Mouse (Mus musculus) lung, postnatal 36 days (tissue): ENCODE results near the gene Lrsam1.
A peak's percentile ranks its signal among the peaks of the same experiment; 100 is the strongest.

ENCODE experiments used
- DNase-seq: peaks from one replicate; pipeline ENCODE4 v3.0.0; 2022; ENCODE audit warnings: mixed read lengths

Lrsam1 gene

DNA sequence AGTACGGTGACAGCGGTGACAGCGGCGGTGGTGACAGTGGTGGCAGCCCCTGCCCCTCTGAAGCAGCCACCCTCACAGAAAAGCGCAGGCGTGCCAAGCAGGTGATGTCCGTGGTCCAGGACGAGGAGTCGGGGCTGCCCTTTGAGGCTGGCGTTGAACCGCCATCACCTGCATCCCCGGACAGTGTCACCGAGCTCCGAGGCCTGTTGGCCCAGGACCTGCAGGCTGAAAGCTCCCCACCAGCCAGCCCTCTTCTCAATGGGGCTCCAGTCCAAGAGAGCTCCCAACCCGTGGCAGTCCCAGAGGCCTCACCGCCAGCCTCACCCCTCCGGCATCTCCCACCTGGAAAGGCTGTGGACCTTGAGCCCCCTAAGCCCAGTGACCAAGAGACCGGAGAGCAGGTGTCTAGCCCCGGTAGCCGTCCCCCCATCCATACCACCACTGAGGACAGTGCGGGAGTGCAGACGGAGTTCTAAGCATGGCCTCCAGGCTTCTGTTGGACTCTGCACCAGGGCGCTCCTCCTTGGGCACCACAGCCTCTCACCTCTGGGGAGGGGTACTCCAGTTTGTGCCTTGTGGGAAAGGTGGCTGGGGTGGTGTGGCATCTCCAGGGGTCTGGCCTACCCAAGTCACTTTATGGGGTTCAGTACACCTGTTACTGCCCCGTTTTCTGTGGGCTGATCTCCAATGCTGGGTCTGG lies 37.7 kb downstream of the Lrsam1 start:
- DNase-seq: no peak

DNA sequence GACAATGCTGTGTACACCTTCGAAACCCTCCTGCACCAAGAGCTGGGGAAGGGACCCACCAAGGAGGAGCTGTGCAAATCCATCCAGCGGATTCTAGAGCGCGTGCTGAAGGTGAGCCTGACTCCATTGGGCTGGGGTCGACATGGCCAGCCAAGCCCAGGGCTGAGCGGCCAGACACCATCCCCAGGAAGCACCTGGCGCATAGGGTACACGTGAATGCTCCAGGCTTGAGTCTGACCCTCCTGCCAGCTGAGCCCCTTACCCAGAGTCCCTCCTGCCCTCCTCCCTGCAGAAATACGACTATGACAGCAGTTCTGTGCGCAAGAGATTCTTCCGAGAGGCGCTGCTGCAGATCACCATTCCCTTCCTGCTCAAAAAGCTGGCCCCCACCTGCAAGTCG lies 38.9 kb downstream of the Lrsam1 start:
- no peak for DNase-seq

DNA sequence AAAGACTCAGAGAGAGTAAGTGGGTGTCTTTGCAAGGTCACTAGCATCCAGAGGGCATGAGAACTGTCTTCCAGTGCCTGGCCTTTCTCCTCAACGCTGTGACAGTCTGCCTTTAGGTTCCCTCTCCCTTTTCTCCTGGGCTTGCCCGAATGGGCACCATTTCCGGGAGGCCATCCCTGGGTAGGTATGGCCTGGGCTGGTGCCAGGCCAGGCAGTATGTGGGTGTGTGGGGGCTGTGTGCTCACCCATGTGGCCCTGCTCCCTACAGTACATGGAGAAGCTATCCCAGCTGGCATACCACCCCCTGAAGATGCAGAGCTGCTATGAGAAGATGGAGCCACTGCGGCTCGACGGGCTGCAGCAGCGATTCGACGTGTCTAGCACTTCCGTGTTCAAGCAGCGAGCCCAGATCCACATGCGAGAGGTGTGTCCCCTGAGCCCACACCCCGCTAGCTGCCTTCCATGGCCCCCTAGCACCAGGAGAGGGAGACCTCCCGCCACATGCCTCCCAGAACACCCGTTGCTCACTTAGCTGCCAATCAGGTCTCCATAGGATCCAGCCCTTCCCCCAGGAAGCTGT lies 39.5 kb downstream of the Lrsam1 start:
- DNase-seq: no peak

DNA sequence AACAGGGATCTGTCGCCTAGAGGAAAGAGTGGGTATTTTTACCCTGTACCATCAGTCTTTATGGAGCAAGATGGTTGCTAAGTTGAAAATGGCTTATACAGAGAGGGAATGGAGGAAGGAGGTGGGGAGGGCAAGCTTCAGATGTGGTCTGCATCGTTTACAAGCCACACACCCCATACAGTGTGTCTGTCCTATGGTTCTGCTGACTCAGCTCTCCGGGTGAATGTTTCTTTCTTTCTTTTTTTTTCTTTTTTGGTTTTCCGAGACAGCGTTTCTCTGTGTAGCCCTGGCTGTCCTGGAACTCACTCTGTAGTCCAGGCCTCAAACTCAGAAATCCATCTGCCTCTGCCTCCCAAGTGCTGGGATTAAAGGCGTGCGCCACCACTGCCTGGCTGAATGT lies 40.2 kb downstream of the Lrsam1 start:
- no peak for DNase-seq

DNA sequence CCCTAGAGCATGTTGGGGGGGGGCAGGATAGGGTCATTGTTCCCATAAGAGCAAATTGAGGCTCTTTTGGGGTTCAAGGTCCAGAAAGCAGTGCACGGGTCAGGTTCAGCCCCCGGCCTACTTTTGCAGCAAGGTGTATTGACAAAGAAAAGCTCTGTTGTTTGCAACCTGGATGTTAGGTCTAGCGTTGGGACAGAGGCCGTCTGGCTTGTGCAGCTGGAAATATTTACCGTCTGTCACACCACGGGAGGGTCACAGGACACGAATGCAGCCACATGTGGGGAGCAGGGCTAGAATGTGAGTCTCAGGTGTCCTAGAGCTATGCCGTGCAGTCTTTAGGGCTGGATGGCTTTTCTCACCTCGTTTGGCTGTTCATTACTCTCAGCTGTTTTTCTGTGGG lies 43.0 kb downstream of the Lrsam1 start:
- DNase-seq: no peak

DNA sequence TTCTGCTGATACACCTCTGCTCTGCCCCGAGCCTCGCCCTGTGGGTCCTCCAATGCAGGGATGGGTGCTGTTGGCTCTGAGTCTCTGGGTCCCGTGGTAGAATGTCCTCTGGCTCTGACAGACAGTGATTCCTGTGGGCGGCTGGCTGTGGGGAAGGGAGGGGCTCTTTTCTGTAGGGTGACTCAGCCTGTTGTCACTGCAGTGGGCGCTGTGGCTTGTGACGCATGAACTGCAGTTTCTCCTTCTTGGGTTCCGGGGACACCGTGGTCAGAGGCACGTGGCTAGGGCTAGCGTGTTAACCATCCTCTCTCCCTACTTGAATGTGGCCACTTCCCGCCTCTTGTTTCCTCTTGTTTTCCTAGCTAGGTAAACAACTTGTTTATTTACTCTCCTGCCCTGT lies 43.9 kb downstream of the Lrsam1 start:
- DNase-seq: peak; percentile 85

DNA sequence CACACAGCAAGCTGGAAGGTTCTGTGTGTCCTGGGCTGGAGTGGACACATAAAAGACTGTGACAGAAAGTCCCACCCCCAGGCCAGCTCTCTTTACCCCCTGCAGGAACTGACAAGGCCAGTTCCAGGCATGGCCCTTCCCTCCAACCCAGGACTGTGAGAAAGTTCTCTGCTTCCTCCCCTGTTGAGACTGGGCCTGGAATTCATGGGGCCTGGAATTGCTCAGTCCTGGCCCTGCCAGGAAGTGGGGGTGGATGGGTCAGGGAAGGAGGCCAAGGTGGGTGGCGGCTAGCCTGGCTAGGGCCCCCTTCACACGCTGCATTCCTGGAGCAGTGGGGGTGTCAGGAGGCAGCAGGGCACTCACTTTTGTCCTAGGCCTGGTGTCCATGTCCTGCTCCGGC lies 46.5 kb downstream of the Lrsam1 start:
- peak; percentile 79 for DNase-seq

DNA sequence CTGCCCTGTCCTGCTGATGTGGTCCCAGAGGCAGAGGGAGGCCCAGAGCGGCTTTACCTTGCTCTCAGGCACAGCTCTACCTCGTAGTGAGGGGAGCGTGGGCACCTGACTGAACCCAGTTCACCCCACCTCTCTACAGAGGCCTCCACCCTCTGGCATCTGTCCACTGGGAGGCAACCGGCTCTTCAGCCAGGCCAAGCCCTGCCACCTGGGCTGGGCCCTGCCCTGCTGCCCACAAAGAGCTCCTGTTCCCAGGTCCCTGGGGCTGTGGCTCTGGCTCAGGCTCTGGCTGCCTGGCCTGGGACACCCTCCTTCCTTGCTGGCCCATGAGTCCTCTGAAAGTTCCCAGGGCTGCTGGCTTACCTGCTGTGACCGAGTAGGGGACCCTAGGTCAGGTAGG lies 47.1 kb downstream of the Lrsam1 start:
- peak; percentile 84 for DNase-seq

DNA sequence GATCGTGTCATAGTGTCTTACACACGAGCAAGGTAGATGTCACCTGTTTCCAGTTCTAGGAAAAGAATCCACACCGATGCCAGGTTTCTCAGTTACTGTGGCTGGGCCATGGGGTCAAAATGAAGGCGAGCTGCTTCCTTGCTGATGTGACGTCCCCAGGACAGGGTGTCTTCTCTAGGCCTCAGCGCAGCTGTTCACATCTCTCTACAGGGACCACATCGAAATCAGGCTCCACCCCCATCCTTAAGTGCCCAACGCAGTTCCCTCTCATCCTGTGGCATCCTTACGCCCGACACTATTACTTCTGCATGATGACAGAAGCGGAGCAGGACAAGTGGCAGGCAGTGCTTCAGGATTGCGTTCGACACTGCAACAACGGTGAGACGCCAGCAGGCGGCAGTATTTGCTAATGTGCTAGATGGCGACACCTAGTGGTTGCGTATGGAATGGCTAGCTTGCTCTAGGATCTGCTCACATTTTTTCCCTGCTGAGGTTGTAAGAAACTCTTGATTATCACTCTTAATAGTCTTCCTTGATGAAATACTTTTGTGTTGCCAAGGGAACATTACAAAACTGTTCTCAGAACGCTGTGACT lies 49.1 kb downstream of the Lrsam1 start:
- peak; percentile 93 for DNase-seq

DNA sequence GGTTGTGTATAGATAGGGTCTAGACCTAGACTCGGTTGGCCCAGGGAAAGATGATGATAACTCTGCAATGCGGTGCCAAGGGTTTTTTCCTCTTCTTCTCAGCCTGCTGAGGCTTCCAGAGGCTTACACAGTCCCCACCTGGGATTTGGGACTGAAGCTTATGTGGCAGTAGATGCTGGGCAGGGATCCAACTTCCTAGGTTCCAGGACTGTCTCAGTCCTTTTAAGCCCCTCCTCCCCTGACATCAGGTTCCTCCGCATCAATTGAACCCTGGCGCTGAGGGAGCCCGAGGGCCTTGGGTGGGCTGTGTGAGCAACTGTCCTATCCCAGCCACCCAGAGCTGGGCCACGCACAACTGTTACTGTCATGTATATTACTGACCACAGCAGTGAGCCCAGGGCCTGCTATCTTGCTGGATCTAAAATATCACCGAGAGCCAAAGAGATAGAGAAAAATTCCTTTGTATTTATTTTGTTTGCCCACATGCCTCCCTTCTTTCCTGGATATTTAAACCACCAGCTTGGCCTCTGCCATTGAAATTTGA lies 49.7 kb downstream of the Lrsam1 start:
- no peak for DNase-seq

DNA sequence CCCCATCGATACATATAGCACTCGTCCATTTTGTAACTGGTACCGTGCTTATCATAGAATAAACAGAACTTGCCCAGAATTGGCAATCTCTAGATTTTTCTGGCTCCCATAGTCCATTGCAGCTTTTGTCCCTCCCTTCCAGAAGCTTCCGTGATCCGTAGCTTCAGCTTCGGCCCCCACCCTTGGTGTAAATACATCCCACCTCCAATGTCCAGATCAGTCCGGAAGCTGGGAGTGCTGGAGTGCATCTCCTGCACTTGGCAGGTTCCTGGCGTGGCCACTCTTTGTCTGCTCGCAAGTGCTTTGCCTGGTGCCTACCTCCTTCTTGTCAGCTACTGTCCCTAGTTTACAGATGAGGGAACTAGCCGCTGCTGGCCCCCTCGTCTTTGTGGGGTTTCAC lies 52.6 kb downstream of the Lrsam1 start:
- peak; percentile 63 for DNase-seq

DNA sequence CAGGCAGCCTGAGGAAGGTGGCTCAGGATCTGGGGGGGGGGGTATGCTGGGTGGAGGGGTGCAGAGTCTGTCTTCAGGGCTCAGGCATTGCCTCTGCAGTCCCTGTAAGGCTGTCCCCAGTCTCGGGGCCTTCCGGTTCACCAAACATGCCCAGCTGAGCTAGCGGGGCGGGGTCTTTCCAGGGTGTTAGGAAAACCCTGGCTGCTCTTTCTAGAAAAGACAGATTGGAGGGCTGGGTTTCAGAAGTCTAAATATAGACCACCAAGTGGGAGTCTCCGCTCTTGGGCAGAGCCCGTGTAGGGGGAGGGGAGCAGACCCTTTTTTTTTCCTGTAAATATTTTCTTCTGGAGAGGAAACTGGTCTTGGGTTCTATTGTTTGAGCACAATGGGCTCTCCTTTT lies 53.1 kb downstream of the Lrsam1 start:
- peak; percentile 88 for DNase-seq

DNA sequence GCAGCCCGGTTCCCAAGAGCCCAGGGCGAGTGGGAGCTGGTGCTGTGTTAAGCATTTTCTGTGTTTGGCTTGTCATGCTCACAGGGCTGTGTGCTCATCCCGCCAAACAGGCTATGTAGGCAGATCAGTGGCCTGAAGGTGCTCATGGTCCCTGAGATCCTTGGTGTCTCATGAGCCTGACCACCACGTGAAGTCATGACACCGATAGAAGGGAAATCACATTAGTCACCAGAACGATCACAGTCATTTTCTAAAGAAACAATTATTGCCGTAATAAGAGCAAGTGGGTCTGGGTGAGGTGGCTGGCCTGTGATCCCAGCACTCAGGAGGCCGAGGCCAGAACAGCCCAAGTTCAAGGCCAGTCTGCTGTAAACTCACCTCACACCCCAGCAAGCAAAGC lies 54.0 kb downstream of the Lrsam1 start:
- no peak for DNase-seq

DNA sequence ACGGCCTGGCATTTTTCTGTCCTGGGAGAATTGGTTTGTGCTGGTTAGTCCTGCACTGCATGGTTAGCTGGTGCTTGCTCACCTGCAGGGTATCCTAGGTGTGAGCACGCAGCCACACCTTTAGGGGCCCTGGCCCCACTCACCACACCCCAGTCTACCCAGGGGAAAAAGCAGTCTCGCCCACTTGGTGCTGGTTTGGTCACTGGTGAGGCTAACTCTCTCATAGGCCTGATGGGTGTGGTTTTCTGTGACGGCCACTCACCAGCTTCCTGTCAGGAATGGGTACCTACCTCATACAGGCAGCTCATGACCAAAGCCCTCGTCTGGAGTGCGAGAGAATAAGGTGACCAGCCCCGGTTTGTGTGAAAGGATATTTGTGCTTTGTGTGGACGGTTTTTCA lies 56.1 kb downstream of the Lrsam1 start:
- peak; percentile 53 for DNase-seq

DNA sequence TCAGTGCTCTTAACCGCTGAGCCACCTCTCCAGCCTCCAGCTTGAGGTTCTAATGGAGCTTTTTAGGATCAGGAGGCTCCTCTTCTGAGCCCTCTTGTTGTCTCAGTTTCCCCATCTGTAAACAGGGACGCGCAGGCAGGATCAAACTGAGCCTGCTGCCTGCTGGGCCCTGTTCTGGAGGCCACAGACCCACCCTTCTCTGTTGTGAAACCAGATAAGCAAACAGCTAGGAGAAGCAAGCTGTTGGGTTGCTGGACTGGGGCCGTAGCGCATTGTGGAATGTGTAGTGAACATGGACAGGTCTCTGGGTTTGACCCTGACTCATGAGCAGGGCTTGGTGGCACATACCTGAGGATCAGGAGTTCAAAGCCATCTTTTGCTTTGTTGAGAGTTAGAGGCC lies 56.8 kb downstream of the Lrsam1 start:
- peak; percentile 51 for DNase-seq

DNA sequence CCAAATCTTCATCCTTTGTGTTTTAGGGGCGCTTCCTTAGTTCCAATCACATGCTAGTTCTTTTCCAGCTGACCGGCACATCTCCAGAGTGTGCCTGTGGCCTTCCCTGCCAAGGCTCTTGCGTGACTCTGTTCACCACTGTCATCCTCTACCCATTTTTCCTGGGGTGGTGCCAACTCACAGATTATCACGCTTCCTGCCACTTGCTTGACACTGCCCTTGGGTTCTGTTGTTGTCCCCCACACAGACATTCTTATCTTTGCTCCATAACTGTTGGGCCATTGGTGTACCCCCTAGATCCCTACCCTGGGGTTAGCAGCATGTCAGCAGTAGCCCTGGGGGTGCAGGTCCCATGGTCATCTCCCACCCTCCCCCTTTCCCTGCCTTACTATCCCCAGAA lies 57.9 kb downstream of the Lrsam1 start:
- no peak for DNase-seq

DNA sequence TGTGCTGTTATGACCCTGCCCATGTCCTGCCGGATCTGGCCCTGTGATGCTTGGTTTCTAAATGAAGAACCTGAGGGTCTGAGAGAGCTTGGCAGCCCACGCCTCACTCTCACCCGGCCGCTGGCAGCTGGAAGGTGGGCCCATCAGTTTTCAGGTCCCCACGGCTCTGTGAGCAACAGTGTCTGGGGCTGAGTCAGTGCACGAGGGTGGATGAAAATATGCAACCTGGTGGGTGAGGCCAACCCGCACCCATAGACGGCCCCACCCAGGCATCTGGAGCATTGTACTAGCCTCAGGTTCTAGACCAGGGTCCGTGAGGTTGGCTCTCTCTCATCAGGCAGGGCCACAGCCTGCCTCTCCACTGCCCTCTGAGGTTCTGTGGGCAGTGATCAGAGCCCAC lies 59.3 kb downstream of the Lrsam1 start:
- DNase-seq: no peak

DNA sequence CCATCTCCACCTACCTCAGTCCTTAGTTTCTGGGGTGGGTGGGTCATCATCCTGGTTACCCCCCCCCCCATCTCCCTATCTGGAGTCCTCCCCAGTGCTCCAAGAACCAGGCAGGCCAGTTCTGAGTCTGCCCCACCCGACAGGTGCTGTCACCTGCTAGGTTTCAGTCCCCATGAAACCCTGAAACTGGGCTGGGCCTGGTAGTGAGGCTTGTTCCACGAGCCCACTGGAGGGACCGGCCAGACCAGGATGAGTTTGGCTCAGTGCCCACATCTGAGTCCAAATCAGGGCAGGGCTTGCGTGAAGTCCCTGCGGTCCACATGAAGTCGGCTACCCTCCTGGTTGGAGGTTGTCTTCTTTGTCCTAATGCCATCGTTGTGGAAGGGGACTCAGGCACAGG lies 62.4 kb downstream of the Lrsam1 start:
- peak; percentile 84 for DNase-seq

DNA sequence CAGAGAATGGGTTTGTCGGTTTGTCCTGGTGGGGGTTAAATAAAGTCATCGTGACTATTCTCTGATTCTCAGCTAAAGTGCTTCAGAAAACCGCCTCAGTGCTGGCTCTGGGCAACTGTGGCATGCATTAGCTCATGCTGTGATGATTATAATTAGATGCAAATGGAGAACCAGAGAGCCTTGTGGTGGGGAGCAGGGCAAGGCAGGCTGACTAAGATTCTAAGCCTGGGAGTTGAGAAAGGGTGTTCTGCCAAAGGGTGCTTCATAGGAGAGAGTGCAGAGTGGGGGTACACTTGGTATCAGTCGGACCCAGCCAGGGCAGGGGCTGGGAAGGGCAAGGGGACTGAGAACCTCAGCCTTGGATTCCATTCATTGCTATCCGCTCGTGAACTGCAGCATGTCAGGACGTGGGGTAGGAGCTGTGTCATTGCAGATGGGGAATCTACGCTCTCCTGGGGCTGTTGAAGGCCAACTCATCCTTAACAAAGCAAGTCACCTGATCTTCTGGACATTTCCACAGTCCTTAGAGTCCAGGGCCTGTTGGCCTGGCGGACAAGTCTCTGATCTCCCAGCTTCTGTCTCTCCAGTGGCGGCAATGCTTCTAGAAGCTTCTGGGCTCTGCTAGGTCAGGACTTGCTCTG lies 64.8 kb downstream of the Lrsam1 start:
- DNase-seq: no peak

DNA sequence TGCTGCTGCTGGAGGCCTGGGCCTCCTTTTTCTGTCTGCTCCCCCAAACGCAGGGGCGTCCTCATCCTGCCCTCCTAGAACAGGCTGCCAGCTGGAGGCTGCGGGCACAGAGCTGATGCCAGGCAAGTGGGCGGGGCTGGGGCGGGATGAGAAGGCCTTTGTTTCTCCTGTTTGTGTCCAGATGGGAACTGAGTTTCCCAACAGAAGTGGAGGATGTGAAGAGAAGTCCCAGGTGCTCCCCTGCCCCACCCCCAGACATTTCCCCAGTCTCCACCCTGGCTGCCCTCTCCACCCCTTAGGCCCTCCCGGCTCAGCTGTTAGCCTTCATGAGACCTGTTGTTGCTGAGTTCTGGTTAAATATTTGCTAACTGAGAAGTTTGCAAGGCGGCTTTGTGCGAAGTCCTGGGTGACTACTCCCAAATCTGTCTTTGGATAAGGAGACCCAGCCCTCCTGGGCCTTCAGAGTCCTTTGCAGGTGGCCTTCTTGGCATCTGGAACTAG lies 65.8 kb downstream of the Lrsam1 start:
- peak; percentile 65 for DNase-seq

DNA sequence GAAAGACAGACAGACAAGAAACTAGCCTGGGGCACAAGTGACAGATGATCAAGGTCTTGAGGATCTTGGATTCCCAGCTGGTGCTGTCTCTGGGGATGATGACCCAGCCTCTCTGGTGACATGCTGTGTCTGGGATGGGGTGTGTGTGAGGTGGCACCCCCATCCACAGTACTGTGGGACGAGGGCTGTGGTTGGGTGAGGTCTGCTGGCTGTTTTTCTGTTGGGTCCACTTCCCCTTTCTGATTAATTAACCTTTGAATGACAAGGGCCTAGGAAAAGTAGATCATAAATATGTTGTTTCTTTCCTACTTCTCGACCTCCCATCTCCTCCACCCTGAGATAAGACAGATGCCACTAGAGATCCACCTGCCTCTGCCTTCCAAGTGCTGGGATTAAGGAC lies 67.3 kb downstream of the Lrsam1 start:
- DNase-seq: no peak

DNA sequence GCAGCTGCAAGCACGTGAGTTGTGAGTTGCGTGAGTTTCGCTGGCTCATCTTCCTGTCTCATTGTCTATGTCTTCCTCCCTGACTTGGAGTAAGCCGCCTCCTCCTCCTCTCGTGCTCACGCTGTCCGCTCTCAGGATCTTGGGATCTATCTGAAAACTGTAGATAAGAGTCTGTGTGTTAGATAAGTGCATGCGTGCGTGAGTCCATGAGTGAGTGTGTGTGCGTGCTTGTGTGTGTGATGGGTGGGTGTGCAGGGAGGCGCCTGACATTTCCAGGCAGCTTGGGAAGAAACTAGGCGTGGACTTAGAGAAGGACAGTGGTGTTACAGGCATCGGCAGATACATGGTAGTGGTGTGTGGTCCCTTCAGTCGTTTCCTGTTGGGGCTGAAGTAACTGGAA lies 68.9 kb downstream of the Lrsam1 start:
- no peak for DNase-seq

DNA sequence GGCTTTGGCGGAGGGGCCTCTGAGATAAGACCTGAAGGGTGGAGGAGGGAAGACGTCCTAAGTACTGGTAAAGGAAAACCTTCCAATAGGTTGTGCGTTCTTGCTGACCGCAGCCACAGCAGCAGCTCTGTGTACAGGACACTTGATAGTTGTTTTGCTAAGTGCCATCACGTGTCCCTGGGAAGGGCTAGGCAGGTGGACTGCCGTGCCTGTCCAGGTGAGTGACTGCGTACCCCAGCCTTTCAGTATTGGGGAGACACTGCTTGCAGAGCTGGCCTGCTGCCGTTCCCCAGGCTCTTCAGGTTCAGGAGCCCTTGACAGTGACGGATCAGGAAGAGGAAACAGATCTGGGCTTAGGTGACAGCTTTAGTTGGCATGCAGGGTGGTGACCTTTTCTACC lies 70.1 kb downstream of the Lrsam1 start:
- DNase-seq: peak; percentile 75

DNA sequence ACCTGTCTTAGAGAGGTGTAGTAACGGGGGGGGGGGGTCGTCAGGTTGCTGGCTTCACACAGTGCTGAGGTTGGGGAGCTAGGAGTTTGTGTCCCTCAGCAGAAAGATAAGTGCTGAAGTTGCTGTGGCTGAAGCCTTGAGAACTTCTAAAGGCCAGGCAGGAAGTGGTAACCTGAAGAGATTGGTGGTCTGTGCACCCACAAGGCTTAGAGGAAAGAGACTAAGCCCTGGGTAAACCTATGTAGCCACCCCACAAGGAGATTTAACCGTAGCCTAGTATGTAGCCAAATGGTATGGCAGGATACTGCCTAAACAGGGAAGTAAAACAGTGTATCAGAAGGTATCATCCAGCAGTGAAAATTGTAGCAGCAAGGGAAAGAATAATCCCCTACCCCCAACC lies 71.1 kb downstream of the Lrsam1 start:
- no peak for DNase-seq
